Mouse (Mus musculus) MEL (cell line): ENCODE results near the gene Trex1. TPM values are rescaled to one million over a fixed set of nuclear protein-coding genes. Genes with fewer than 3 reads are reported as not detected.

Source experiments
- DNase-seq: peaks from one replicate; pipeline ENCODE4 v3.0.0; 2011; ENCODE audit warnings: low read depth, low spot score
- H3K27ac ChIP-seq: 2 replicates; pipeline ENCODE4 v1.5.1; 2012; ENCODE audit warnings: low read depth, mild to moderate bottlenecking, control low read depth, low read length, moderate library complexity; ENCODE audit not compliant: control insufficient read depth
- H3K27me3 ChIP-seq, 2 experiments: fragments of 150-350 bp in 1 of 2; sonication (generic) in 1 of 2; 2 replicates each; pipeline ENCODE4 v1.6.1; 2012; ENCODE audit warnings: low read length in 2 of 2, mild to moderate bottlenecking in 2 of 2, improper control_type of control experiment in 1 of 2, moderate library complexity in 1 of 2; ENCODE audit not compliant: insufficient read depth in 2 of 2, control insufficient read depth in 1 of 2
- H3K36me3 ChIP-seq, 2 experiments: 2 replicates each; pipeline ENCODE4 v1.6.1; 2012 to 2014; ENCODE audit warnings: low read length in 2 of 2, improper control_type of control experiment in 1 of 2, inconsistent platforms in 1 of 2, mild to moderate bottlenecking in 1 of 2; ENCODE audit not compliant: insufficient read depth in 2 of 2, control insufficient read depth in 1 of 2
- H3K4me1 ChIP-seq, 2 experiments: fragments of 150-350 bp in 1 of 2; sonication (generic) in 1 of 2; 2 replicates each; pipeline ENCODE4 v1.6.1; 2012; ENCODE audit warnings: low read length in 2 of 2, improper control_type of control experiment in 1 of 2, mild to moderate bottlenecking in 1 of 2; ENCODE audit not compliant: insufficient read depth in 2 of 2, control insufficient read depth in 1 of 2
- H3K4me3 ChIP-seq, 2 experiments: fragments of 150-350 bp in 1 of 2; sonication (generic) in 1 of 2; 2 replicates each; pipeline ENCODE4 v1.5.1; 2012; ENCODE audit warnings: low read depth in 2 of 2, low read length in 2 of 2, mild to moderate bottlenecking in 2 of 2, moderate library complexity in 2 of 2, control low read depth in 1 of 2, improper control_type of control experiment in 1 of 2; ENCODE audit not compliant: control insufficient read depth in 1 of 2, insufficient read depth in 1 of 2
- H3K79me2 ChIP-seq: 2 replicates; pipeline ENCODE4 v1.6.1; 2012; ENCODE audit warnings: mild to moderate bottlenecking, low read length, moderate library complexity; ENCODE audit not compliant: control insufficient read depth, poor library complexity, insufficient read depth
- H3K9ac ChIP-seq: 2 replicates; pipeline ENCODE4 v1.6.1; 2012; ENCODE audit warnings: low read depth, mild to moderate bottlenecking, control low read depth, low read length, moderate library complexity; ENCODE audit not compliant: control insufficient read depth, poor library complexity, severe bottlenecking
- H3K9me3 ChIP-seq: fragments of 150-350 bp; sonication (generic); replicated peaks from 2 replicates; pipeline ENCODE4 v1.6.1; 2012; ENCODE audit warnings: mild to moderate bottlenecking, low read length, improper control_type of control experiment, moderate library complexity; ENCODE audit not compliant: insufficient read depth
- BHLHE40 ChIP-seq: IDR thresholded peaks from 2 replicates; pipeline ENCODE4 v1.6.1; 2012; ENCODE audit warnings: low read depth, mild to moderate bottlenecking, inconsistent platforms, low read length, improper control_type of control experiment, borderline replicate concordance
- E2F4 ChIP-seq: IDR thresholded peaks from 2 replicates; pipeline ENCODE4 v1.6.1; 2011; ENCODE audit warnings: low read depth, low read length, improper control_type of control experiment, borderline replicate concordance
- EP300 ChIP-seq, 2 experiments: IDR thresholded peaks; 2 replicates each; pipeline ENCODE4 v1.6.1; 2011; ENCODE audit warnings: improper control_type of control experiment in 2 of 2, low read length in 2 of 2, low read depth in 1 of 2, mild to moderate bottlenecking in 1 of 2
- HCFC1 ChIP-seq: IDR thresholded peaks from 2 replicates; pipeline ENCODE4 v1.6.1; 2012; ENCODE audit warnings: low read depth, mild to moderate bottlenecking, inconsistent platforms, low read length, improper control_type of control experiment, moderate library complexity
- JUND ChIP-seq: IDR thresholded peaks from 2 replicates; pipeline ENCODE4 v1.6.1; 2011; ENCODE audit warnings: low read depth, mild to moderate bottlenecking, improper control_type of control experiment, low read length
- KAT2A ChIP-seq: conservative IDR thresholded peaks from 2 replicates; pipeline ENCODE4 v1.6.1; 2012; ENCODE audit warnings: low read depth, low read length, improper control_type of control experiment, inconsistent platforms
- MAZ ChIP-seq: IDR thresholded peaks from 2 replicates; pipeline ENCODE4 v1.6.1; 2012; ENCODE audit warnings: low read depth, mild to moderate bottlenecking, inconsistent platforms, low read length, improper control_type of control experiment
- MXI1 ChIP-seq: IDR thresholded peaks from 2 replicates; pipeline ENCODE4 v1.6.1; 2011; ENCODE audit warnings: mild to moderate bottlenecking, low read depth, low read length, improper control_type of control experiment
- MYC ChIP-seq: IDR thresholded peaks from 2 replicates; pipeline ENCODE4 v1.6.1; 2011; ENCODE audit warnings: low read depth, mild to moderate bottlenecking, low read length, improper control_type of control experiment, moderate library complexity
- NELFE ChIP-seq: IDR thresholded peaks from 2 replicates; pipeline ENCODE4 v1.6.1; 2011; ENCODE audit warnings: low read depth, low read length, improper control_type of control experiment
- POLR2AphosphoS2 ChIP-seq: IDR thresholded peaks from 2 replicates; pipeline ENCODE4 v1.6.1; 2011; ENCODE audit warnings: low read length, improper control_type of control experiment
- POLR2AphosphoS5 ChIP-seq: IDR thresholded peaks from 2 replicates; pipeline ENCODE4 v1.6.1; 2012; ENCODE audit warnings: low read depth, borderline replicate concordance, mild to moderate bottlenecking, inconsistent platforms, low read length, moderate library complexity, mixed read lengths
- RAD21 ChIP-seq: IDR thresholded peaks from 2 replicates; pipeline ENCODE4 v1.6.1; 2011; ENCODE audit warnings: mild to moderate bottlenecking, low read depth, low read length, improper control_type of control experiment
- SIN3A ChIP-seq: IDR thresholded peaks from 2 replicates; pipeline ENCODE4 v1.6.1; 2012; ENCODE audit warnings: low read length, improper control_type of control experiment, inconsistent platforms
- SMC3 ChIP-seq: IDR thresholded peaks from 2 replicates; pipeline ENCODE4 v1.6.1; 2011; ENCODE audit warnings: low read depth, low read length, improper control_type of control experiment
- TCF12 ChIP-seq: IDR thresholded peaks from 2 replicates; pipeline ENCODE4 v1.6.1; 2014; ENCODE audit warnings: low read depth, mild to moderate bottlenecking, inconsistent platforms, low read length, improper control_type of control experiment, moderate library complexity
- USF1 ChIP-seq: IDR thresholded peaks from 2 replicates; pipeline ENCODE4 v1.6.1; 2014; ENCODE audit warnings: low read depth, mild to moderate bottlenecking, inconsistent platforms, low read length, improper control_type of control experiment, moderate library complexity
- USF2 ChIP-seq, 2 experiments: IDR thresholded peaks; 2 replicates each; pipeline ENCODE4 v1.6.1; 2011 to 2012; ENCODE audit warnings: improper control_type of control experiment in 2 of 2, low read length in 2 of 2, borderline replicate concordance in 1 of 2, inconsistent platforms in 1 of 2, low read depth in 1 of 2, mild to moderate bottlenecking in 1 of 2; ENCODE audit not compliant: insufficient read depth in 1 of 2
- ZC3H11A ChIP-seq: IDR thresholded peaks from 2 replicates; pipeline ENCODE4 v1.6.1; 2012; ENCODE audit warnings: low read depth, mild to moderate bottlenecking, inconsistent platforms, low read length, improper control_type of control experiment
- ZKSCAN1 ChIP-seq: IDR thresholded peaks from 2 replicates; pipeline ENCODE4 v1.6.1; 2012; ENCODE audit warnings: low read depth, mild to moderate bottlenecking, inconsistent platforms, low read length, improper control_type of control experiment, moderate library complexity
- polyA plus RNA-seq, 2 experiments: library from polyadenylated mRNA; stranded (reverse) in 1 of 2; unstranded in 1 of 2; fragments of >175 nt in 1 of 2; fragments of >200 nt in 1 of 2; gene quantifications; 2 replicates each; pipeline versions ENCODE4 v1.2.1 to v1.2.4; 2012; ENCODE audit warnings: low replicate concordance in 2 of 2, low read depth in 1 of 2; ENCODE audit not compliant: insufficient read length in 2 of 2, insufficient read depth in 1 of 2, missing spikeins in 1 of 2
- total RNA-seq: library from RNA; depleted of rRNA; stranded (reverse); fragments of 300-350 nt; gene quantifications from 2 replicates; pipeline ENCODE4 v1.2.3, GENCODE M21; 2012

Gene Trex1
- total and polyA plus RNA-seq, 3 experiments, result 8.9 to 17.0 TPM; not detected in 1

DNA sequence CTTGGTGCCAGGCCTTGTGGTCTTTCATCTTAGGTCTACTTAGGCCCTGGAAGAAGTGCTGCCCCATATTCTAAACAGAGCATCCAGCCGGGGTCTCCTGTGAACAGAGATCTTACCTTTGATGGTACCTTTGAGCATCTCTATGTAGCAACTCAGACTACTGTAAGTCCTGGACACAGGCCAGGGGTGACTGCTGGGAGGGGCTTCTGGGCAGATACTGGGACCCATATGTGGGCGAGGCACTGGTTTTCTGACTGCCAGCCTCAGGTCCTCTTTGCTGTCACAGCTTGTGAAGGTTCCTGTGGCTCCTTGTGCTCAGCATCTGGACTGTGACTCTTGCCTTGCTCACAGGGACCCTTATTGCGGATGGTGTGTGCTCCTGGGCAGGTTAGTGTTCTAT, 43.0 kb upstream of the Trex1 start:
- Histone ChIP-seq H3K4me1 (no peaks in the 10 kb centered on the region), H3K27me3 (no peaks in the 10 kb centered on the region), H3K36me3 (no peaks in the 10 kb centered on the region), H3K4me3 (no peak overlapping the region), H3K9ac (no peak overlapping the region), H3K9me3 (no peaks in the 10 kb centered on the region), H3K79me2 (no peaks in the 10 kb centered on the region), H3K27ac (no peak overlapping the region)
- TF ChIP-seq RAD21 (no peak), TCF12 (no peak), MAZ (no peak), SMC3 (no peak), ZKSCAN1 (no peak), USF2 (IDR thresholded peaks at IDR 0.05; ENCODE audit: borderline replicate concordance in 1 of 2, insufficient read depth in 1 of 2, low read depth in 1 of 2, low read length in 2 of 2) (no peak)
- DNase-seq, result no peak

DNA sequence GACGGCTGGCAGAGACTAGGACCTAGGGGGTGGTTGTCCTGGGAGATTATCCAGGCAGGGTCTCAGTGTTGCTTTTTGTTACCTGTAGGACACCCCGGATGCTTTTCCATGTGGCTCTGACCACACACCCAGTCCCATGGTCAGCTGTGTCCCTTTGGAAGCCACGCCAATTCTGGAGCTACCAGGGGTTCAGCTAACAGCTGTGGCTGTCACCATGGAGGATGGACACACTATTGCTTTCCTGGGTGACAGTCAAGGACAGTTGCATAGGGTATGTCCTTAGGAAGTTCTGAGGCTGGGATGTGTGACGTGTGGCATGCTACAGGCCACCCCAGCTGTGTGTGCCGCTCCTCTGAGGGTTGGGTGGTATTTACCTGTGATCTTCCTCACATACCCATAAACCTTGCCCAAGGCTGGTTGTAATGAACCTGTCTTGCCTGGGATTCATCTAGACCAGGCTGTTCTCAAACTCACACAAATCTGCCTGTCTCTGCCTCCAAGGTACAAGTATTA, 42.5 kb upstream of the Trex1 start:
- TF ChIP-seq SIN3A, result no peak
- TF ChIP-seq MXI1, result no peak
- TF ChIP-seq, all 39 proteins: peak for 0

GRCm38 (mm10) chr9:109100307-109100928, 40.9 kb upstream of the Trex1 start:
- no peak for TF ChIP-seq EP300 (IDR thresholded peaks at IDR 0.05; ENCODE audit: low read depth in 1 of 2, low read length in 2 of 2)
- no peak for TF ChIP-seq SMC3
- no peak for TF ChIP-seq POLR2AphosphoS2
- TF ChIP-seq USF1, result no peak
- no peak for TF ChIP-seq MAZ
- TF ChIP-seq HCFC1, result no peak
- no peak for TF ChIP-seq TCF12
- TF ChIP-seq USF2 (IDR thresholded peaks at IDR 0.05; ENCODE audit: borderline replicate concordance in 1 of 2, insufficient read depth in 1 of 2, low read depth in 1 of 2, low read length in 2 of 2), result no peak
- TF ChIP-seq BHLHE40, result no peak
- no peak for TF ChIP-seq MYC
- TF ChIP-seq JUND, result no peak
- no peak for TF ChIP-seq E2F4
- TF ChIP-seq POLR2AphosphoS5, result no peak
- TF ChIP-seq ZC3H11A, result no peak
- no peak for TF ChIP-seq KAT2A
- TF ChIP-seq NELFE, result no peak
- H3K36me3 ChIP-seq, result no peaks in the 10 kb centered on the region
- no peaks in the 10 kb centered on the region for H3K79me2 ChIP-seq
- H3K9me3 ChIP-seq, result no peaks in the 10 kb centered on the region
- no peak overlapping the region for H3K4me3 ChIP-seq
- DNase-seq, result no peak
- no peak overlapping the region for H3K9ac ChIP-seq
- H3K27ac ChIP-seq, result no peak overlapping the region
- H3K27me3 ChIP-seq, result no peaks in the 10 kb centered on the region
- no peaks in the 10 kb centered on the region for H3K4me1 ChIP-seq

More for the DNA sequence above, 42.5 kb upstream of the Trex1 start:
- no peaks in the 10 kb centered on the region for H3K79me2 ChIP-seq
- H3K36me3 ChIP-seq, result no peaks in the 10 kb centered on the region
- H3K27ac ChIP-seq, result no peak overlapping the region
- no peaks in the 10 kb centered on the region for H3K4me1 ChIP-seq
- DNase-seq, result no peak
- no peak overlapping the region for H3K9ac ChIP-seq
- H3K27me3 ChIP-seq, result no peaks in the 10 kb centered on the region
- no peaks in the 10 kb centered on the region for H3K9me3 ChIP-seq
- H3K4me3 ChIP-seq, result no peak overlapping the region
